Mouse (Mus musculus) CH12.LX (cell line): Measurements from ENCODE around the gene Ptprs. TPM values are rescaled to one million over a fixed set of nuclear protein-coding genes. Genes with fewer than 3 reads are reported as not detected.

ENCODE experiments used
- DNase-seq: peaks from one replicate; pipeline ENCODE4 v3.0.0-alpha.2; 2013; ENCODE audit errors: extremely low read depth
- H3K27ac ChIP-seq: 2 replicates; pipeline ENCODE4 v1.5.1; 2012; ENCODE audit warnings: low read depth, mild to moderate bottlenecking, control low read depth, moderate library complexity; ENCODE audit not compliant: insufficient read depth
- H3K27me3 ChIP-seq: replicated peaks from 2 replicates; pipeline ENCODE3; 2012; ENCODE audit warnings: inconsistent platforms
- H3K36me3 ChIP-seq, 2 experiments: replicated peaks in 1 of 2; 2 replicates each; pipeline versions ENCODE3 to v1.6.1; 2012; ENCODE audit warnings: inconsistent platforms in 1 of 2, low read length in 1 of 2, mild to moderate bottlenecking in 1 of 2, mixed read lengths in 1 of 2, moderate library complexity in 1 of 2; ENCODE audit not compliant: control insufficient read depth in 1 of 2, insufficient read depth in 1 of 2
- H3K4me1 ChIP-seq, 2 experiments: 2 replicates each; pipeline ENCODE4 v1.6.1; 2012; ENCODE audit warnings: inconsistent platforms in 1 of 2, moderate library complexity in 1 of 2; ENCODE audit not compliant: insufficient read depth in 2 of 2, control insufficient read depth in 1 of 2
- H3K4me2 ChIP-seq: 2 replicates; pipeline ENCODE4 v1.6.1; 2012; ENCODE audit warnings: low read depth, mild to moderate bottlenecking, control low read depth; ENCODE audit not compliant: poor library complexity, insufficient read depth, severe bottlenecking
- H3K4me3 ChIP-seq, 3 experiments: fragments of 150-350 bp in 1 of 3; sonication (generic) in 1 of 3; replicated peaks in 1 of 3; 2 replicates each; pipeline versions ENCODE3 to v1.5.1; 2011 to 2012; ENCODE audit warnings: low read depth in 2 of 3, low read length in 2 of 3, mild to moderate bottlenecking in 2 of 3, moderate library complexity in 2 of 3, control low read depth in 1 of 3, improper control_type of control experiment in 1 of 3, inconsistent platforms in 1 of 3, mixed read lengths in 1 of 3; ENCODE audit not compliant: poor library complexity in 1 of 3
- H3K79me2 ChIP-seq: replicated peaks from 2 replicates; pipeline ENCODE4 v1.6.1; 2012; ENCODE audit warnings: mild to moderate bottlenecking, moderate library complexity; ENCODE audit not compliant: control insufficient read depth, poor library complexity, insufficient read depth, severe bottlenecking; ENCODE audit errors: extremely low read depth
- H3K9ac ChIP-seq: 2 replicates; pipeline ENCODE4 v1.6.1; 2012; ENCODE audit warnings: low read depth, mild to moderate bottlenecking, control low read depth, moderate library complexity; ENCODE audit not compliant: insufficient read depth
- H3K9me3 ChIP-seq: replicated peaks from 2 replicates; pipeline ENCODE3; 2012; ENCODE audit warnings: low read length, inconsistent platforms, mixed read lengths
- CTCF ChIP-seq, 2 experiments: IDR thresholded peaks in 1 of 2; conservative IDR thresholded peaks in 1 of 2; 2 replicates each; pipeline ENCODE4 v1.5.1; 2011 to 2012; ENCODE audit warnings: low read depth in 2 of 2, low read length in 2 of 2, improper control_type of control experiment in 1 of 2, inconsistent platforms in 1 of 2, mild to moderate bottlenecking in 1 of 2, moderate library complexity in 1 of 2
- ELF1 ChIP-seq: IDR thresholded peaks from 2 replicates; pipeline ENCODE4 v1.6.1; 2014; ENCODE audit warnings: low read depth, mild to moderate bottlenecking, inconsistent platforms, low read length, improper control_type of control experiment
- ETS1 ChIP-seq: conservative IDR thresholded peaks from 2 replicates; pipeline ENCODE4 v1.6.1; 2012; ENCODE audit warnings: low read depth, mild to moderate bottlenecking, inconsistent platforms, low read length, improper control_type of control experiment, moderate library complexity
- JUND ChIP-seq: conservative IDR thresholded peaks from 2 replicates; pipeline ENCODE4 v1.6.1; 2011; ENCODE audit warnings: low read depth, low read length, improper control_type of control experiment
- MAFK ChIP-seq: IDR thresholded peaks from 2 replicates; pipeline ENCODE4 v1.6.1; 2011; ENCODE audit warnings: low read length, improper control_type of control experiment; ENCODE audit not compliant: insufficient replicate concordance
- MAZ ChIP-seq: IDR thresholded peaks from 2 replicates; pipeline ENCODE4 v1.6.1; 2012; ENCODE audit warnings: low read depth, mild to moderate bottlenecking, inconsistent platforms, low read length, improper control_type of control experiment, moderate library complexity
- NRF1 ChIP-seq: IDR thresholded peaks from 2 replicates; pipeline ENCODE4 v1.6.1; 2014; ENCODE audit warnings: low read depth, mild to moderate bottlenecking, inconsistent platforms, low read length, improper control_type of control experiment, moderate library complexity
- TCF12 ChIP-seq: IDR thresholded peaks from 2 replicates; pipeline ENCODE4 v1.6.1; 2014; ENCODE audit warnings: low read depth, mild to moderate bottlenecking, inconsistent platforms, low read length, improper control_type of control experiment
- ZC3H11A ChIP-seq: IDR thresholded peaks from 2 replicates; pipeline ENCODE4 v1.6.1; 2012; ENCODE audit warnings: low read depth, mild to moderate bottlenecking, inconsistent platforms, low read length, improper control_type of control experiment
- ZKSCAN1 ChIP-seq: IDR thresholded peaks from 2 replicates; pipeline ENCODE4 v1.6.1; 2012; ENCODE audit warnings: low read depth, inconsistent platforms, low read length, improper control_type of control experiment, borderline replicate concordance
- ZMIZ1 ChIP-seq: IDR thresholded peaks from 2 replicates; pipeline ENCODE4 v1.6.1; 2012; ENCODE audit warnings: low read depth, mild to moderate bottlenecking, inconsistent platforms, low read length, improper control_type of control experiment
- ZNF384 ChIP-seq: IDR thresholded peaks from 2 replicates; pipeline ENCODE4 v1.6.1; 2012; ENCODE audit warnings: low read depth, low read length, improper control_type of control experiment, inconsistent platforms
- dilution Hi-C: fragments of 300-500 bp; cut with MboI; formaldehyde crosslinking; loops from 2 replicates; pipeline ENCODE4 v1.14.3; 2020; ENCODE audit warnings: low sequenced_read_pairs; ENCODE audit not compliant: extremely low pct_unique_long_range_greater_than_20kb, extremely low pct_ligation_motif_present
- in situ Hi-C: fragments of 300-500 bp; cut with MboI; formaldehyde crosslinking; loops from 3 replicates; pipeline ENCODE4 v1.14.3; 2019; ENCODE audit warnings: low sequenced_read_pairs, low pct_ligation_motif_present, low pct_unique_long_range_greater_than_20kb, mixed read lengths
- polyA plus RNA-seq: library from polyadenylated mRNA; unstranded; fragments of >175 nt; gene quantifications from 2 replicates; pipeline ENCODE4 v1.2.1, GENCODE M21; 2012; ENCODE audit warnings: low read depth; ENCODE audit not compliant: insufficient read length
- total RNA-seq, 2 experiments: library from RNA; depleted of rRNA; stranded (reverse); fragments of 300-350 nt in 1 of 2; fragments of >200 nt in 1 of 2; gene quantifications; 2 replicates each; pipeline ENCODE4 v1.2.3; 2012 to 2014

Ptprs gene
- total and polyA plus RNA-seq, 3 experiments, result 11.3 to 41.1 (median 27.0) TPM

- Histone ChIP-seq H3K4me3 (no peak overlapping the region), H3K4me2 (no peak overlapping the region), H3K79me2 (no peaks in the 10 kb centered on the region; the same call in 1 of the 2 replicates), H3K27me3 (peaks cover 6% of the 10 kb centered on the region), H3K9ac (no peak overlapping the region), H3K27ac (no peak overlapping the region), H3K9me3 (peaks cover 12% of the 10 kb centered on the region), H3K36me3 (peaks cover 0 to 37% of the 10 kb centered on the region in 2 experiments), H3K4me1 (no peaks in the 10 kb centered on the region; a peak in 1 of 4 replicates)
- DNase-seq, result no peak
- in situ Hi-C loops, result no loop called here
- TF ChIP-seq MAFK (no peak), NRF1 (no peak), ZKSCAN1 (no peak), ZNF384 (no peak), ETS1 (no peak), CTCF (conservative IDR thresholded peaks at IDR 0.05 in 1 of 2, IDR thresholded peaks at IDR 0.05 in 1 of 2; ENCODE audit: low read depth in 2 of 2, low read length in 2 of 2) (no peak), ZMIZ1 (no peak), MAZ (no peak)
- dilution Hi-C loops, result no loop called here
Observed at GRCm38 (mm10) chr17:56468870-56469269, 7.4 kb downstream of the Ptprs start.

GRCm38 (mm10) chr17:56468380-56468779, 7.9 kb downstream of the Ptprs start:
- TF ChIP-seq TCF12 (no peak), JUND (no peak)
- TF ChIP-seq, all 38 proteins: peak for 0
- in situ Hi-C loops (no loop called here), dilution Hi-C loops (no loop called here)
- H3K4me3 ChIP-seq, result no peak overlapping the region
- H3K27ac ChIP-seq, result no peak overlapping the region
- no peaks in the 10 kb centered on the region; a peak in 1 of 4 replicates for H3K4me1 ChIP-seq
- no peak overlapping the region for H3K4me2 ChIP-seq
- H3K79me2 ChIP-seq, result no peaks in the 10 kb centered on the region; the same call in 1 of the 2 replicates
- H3K9ac ChIP-seq, result no peak overlapping the region
- no peak for DNase-seq
- H3K36me3 ChIP-seq, result peaks cover 0 to 37% of the 10 kb centered on the region in 2 experiments
- peaks cover 6% of the 10 kb centered on the region for H3K27me3 ChIP-seq
- peaks cover 12% of the 10 kb centered on the region for H3K9me3 ChIP-seq

- no peak overlapping the region for H3K4me3 ChIP-seq
- no peak for TF ChIP-seq ELF1
- no peak for TF ChIP-seq ZC3H11A
- H3K9ac ChIP-seq, result no peak overlapping the region
- no peak overlapping the region for H3K4me2 ChIP-seq
- peaks cover 10% of the 10 kb centered on the region for H3K9me3 ChIP-seq
- no peaks in the 10 kb centered on the region; the same call in 1 of the 2 replicates for H3K79me2 ChIP-seq
- H3K27ac ChIP-seq, result no peak overlapping the region
- in situ Hi-C loops, result no loop called here
- dilution Hi-C loops, result no loop called here
- H3K4me1 ChIP-seq, result peaks cover 0 to 4% of the 10 kb centered on the region in 2 experiments; a peak in 2 of 4 replicates
- H3K27me3 ChIP-seq, result peaks cover 6% of the 10 kb centered on the region
- peaks cover 0 to 34% of the 10 kb centered on the region in 2 experiments for H3K36me3 ChIP-seq
- no peak for DNase-seq
Observed at GRCm38 (mm10) chr17:56467456-56467884, 8.8 kb downstream of the Ptprs start.
